Mouse (Mus musculus): ENCODE data around the gene Cldn4. TPM values are rescaled to one million over a fixed set of nuclear protein-coding genes. Genes with fewer than 3 reads are reported as not detected.
"Not testable (repeated sequence)": the region's sequence is repeated elsewhere in the genome, so short reads cannot be mapped to it uniquely, and the experiment has no call there.

Cldn4 gene
- total RNA-seq, 4 experiments from 2014 or later, result not detected

DNA sequence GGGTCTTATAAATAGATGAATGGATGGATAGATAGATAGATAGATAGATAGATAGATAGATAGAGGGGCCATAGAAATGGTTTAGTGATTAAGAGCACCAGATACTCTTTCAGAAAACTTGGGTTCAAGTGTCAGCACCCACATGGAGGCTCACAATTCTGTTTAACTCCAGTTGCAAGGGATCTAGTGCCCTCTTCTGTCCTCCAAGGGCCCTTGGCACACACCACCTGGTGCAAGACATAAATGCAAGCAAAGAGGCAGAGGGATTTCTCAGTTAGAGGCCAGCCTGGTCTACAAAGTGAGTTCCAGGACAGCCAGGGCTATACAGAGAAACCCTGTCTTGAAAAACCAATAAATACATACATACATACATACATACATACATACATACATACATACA, 17.9 kb upstream of the Cldn4 start:
- DNase-seq (ENCODE audit: low spot score in 2 of 2), result not testable (repeated sequence)

DNA sequence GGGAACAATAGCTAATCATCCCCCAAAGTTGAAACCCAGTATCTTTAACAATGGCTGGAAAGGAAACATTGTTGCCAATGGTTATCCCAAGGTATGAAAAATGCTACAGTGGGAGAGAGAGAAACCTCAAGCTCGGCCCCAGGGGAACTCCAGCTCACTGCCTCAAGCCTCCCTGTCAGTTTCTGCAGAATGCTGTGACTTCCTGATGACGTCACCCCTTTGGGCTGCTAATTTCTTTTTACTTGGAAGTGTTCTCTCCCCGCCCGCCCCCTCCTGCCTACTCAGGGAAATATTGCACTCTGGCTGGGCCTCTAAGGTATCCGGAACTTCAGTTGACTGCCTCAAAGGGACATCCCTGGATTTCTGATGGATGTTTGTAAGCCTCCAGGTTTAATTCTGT, 16.8 kb upstream of the Cldn4 start:
- no peak for DNase-seq (ENCODE audit: low spot score in 2 of 2)

DNA sequence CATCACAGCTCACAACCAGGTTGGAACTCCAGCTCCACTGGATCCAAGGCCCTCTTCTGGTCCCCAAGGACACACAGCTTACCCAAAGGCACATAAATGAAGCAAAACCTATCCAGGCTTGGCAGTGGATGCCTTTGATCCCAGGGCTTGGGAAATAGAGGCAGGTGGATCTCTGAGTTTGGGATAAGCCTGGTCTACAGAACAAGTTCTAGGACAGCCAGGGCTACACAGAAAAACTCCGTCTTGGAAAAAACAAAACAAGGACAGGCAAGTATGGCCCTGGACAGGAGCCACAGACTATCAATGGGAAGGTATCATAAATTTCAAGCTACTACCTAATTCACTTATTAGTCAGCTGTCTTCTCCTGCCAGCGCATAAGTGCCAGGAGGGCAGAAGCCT, 14.8 kb upstream of the Cldn4 start:
- no peak for DNase-seq (ENCODE audit: low spot score in 2 of 2)

DNA sequence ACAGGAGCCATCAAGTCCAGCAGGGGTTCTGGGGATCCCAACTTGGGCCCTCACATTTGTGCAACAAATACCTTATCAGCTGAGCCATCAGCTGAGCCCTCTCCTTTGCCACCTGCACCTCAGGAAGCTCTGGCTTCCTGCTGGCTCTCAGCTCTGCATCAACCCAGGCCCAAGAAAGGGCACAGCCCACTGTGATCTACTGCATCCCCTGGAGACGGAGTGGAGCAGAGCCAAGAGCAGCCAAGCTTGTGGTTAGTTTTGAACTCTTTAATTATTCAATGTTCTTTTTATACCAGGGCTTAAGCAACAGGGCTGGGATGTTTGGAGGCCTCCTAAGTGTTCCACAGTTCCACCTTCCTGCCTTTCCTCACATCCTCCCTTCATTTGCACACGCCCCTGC, 13.7 kb upstream of the Cldn4 start:
- no peak for DNase-seq (ENCODE audit: low spot score in 2 of 2)

DNA sequence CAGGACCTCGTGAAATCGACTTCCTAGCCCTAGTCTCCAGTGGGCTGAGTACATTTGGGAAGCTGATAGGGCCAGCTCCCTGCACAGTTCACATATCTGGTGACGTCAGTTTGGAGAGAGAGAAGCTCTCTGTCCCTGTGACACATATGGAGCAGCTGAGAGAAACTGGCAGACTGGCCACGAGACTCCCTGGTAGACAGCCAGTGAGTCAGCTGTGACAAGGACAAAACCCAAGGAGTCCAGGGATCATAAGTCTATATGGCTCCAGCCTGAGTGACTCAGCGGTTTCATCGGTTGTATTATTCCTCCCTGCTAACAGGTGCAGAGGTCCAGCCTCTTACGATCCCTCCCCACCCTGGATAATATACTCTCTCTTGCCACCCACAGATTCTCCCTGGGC, 12.4 kb upstream of the Cldn4 start:
- peak; percentile 22 to 25 for DNase-seq (ENCODE audit: low spot score in 2 of 2)

- no peak for DNase-seq (ENCODE audit: low spot score in 2 of 2)
These were observed 8.8 kb upstream of the Cldn4 start for GRCm38 (mm10) chr5:134955491-134955890.

DNA sequence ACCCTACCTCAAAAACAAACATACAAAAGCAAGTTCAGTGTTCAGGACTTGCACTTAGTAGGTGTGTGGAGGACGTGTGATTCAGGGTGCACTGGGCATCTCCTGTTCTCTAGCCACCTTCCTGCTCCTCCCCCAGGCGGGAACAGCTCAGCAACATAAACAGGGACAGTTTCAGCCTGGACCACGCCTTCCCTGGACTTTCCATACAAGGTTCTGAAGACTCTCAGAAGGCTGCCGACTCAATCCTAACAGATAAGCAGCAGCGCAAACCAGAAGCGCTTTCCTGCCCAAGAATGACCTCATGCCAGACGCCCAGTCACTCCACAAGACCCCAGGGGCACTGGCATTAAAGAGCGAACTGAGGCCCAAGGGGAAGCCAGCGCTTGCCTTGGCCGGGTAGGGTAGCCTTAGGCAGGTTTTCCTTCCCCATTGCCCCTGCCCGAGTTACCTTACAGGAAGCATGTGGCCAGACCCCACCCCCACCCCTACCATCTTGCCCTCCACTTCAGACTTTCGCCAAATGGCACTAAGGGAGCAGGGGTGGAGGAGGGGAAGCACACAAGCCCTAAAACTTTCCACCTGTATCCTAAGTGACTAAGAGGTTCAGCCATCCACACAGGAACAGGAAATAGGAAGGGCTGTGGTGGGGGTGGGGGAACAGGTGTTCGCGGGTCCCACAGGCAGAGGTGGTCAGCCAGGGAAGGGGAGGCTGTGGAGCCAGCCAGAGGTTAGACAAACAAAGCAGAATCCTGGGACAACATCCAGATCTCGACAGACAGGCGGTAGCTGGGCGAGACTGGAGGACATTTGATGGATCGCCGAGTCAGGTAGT, 4.5 kb upstream of the Cldn4 start:
- DNase-seq (ENCODE audit: low spot score in 2 of 2), result no peak

GRCm38 (mm10) chr5:134948085-134948439, 1.3 kb upstream of the Cldn4 start:
- no peak for DNase-seq (ENCODE audit: low spot score in 2 of 2)

- no peak for DNase-seq (ENCODE audit: low spot score in 2 of 2)
These were observed 818 bp upstream of the Cldn4 start for GRCm38 (mm10) chr5:134947420-134948084.

GRCm38 (mm10) chr5:134946063-134946856, 474 bp downstream of the Cldn4 start:
- DNase-seq (ENCODE audit: low spot score in 2 of 2), result no peak

- DNase-seq (ENCODE audit: low spot score in 2 of 2), result no peak
These were observed 1.3 kb downstream of the Cldn4 start for GRCm38 (mm10) chr5:134945266-134945959.

DNA sequence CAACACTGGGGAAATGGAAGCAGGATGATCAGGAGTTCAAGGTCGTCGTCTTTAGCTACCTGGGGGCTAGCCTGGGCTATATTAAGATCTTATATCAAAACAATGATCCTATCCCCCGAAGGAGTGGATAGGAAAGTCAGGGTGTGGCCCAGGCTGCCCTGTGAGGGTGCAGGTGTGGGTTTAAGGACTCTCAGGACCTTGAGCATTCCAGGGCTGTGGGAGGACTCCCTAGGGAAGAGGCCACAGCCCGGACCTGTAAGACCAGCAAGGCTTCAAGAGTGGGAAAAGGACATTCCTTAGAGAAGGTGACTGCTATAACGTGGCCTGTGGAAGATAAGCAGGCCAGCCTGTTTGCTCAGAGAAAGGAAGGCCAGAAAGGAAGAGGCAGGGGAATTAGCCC, 2.6 kb downstream of the Cldn4 start:
- no peak for DNase-seq (ENCODE audit: low spot score in 2 of 2)

DNA sequence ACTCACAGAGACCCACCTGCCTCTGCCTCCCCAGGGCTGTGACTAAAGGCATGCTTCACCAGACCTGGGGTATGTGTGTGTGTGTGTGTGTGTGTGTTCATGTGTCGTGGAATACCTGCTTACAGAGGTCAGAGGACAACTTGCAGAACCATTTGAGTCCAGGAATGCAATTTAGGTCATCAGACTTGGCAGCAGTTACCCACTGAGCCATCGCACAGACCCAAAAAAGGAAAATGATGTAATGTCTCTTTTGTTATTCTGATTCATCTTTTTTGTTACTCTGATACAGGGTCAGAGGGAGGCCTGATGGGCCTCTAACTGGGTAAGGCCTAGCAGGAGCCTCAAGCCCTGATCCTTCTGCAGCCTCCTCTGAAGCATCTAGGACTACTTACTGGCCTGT, 4.0 kb downstream of the Cldn4 start:
- DNase-seq (ENCODE audit: low spot score in 2 of 2), result no peak

DNA sequence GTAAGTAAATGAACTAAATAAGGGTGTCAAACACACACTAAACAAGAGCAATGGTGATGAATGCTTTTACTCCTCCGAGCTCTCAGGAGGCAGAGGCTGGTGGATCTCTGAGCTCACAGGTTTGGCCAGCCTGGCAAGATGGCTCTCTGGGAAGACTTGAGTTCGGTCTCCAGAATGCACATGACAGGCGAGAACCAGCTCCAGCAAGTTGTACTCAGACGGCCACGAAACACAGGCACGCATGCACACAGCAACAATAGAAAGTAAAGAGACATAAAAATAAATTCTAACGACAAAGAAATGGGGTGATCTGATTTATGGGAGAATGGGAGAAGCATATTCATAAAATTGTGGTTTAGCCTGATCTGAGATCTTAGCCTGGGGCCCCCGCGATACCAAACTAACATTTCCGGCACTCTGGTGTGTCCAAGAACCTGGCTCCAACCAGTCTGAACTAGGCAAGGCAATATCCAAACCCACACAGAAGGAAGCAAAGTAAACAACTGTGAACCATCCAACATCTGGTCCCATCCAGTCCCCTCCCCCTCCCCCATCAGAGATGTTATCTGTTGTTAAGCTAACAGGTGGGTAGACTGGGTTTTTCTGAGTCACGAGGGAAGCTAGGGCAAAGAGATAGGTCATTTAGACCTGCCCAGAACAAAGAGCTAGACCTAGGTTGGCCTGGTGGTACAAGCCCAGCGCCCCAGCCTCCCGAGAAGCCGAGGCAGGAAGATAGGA, 5.1 kb downstream of the Cldn4 start:
- DNase-seq (ENCODE audit: low spot score in 2 of 2), result no peak

GRCm38 (mm10) chr5:134939554-134939953, 7.2 kb downstream of the Cldn4 start:
- not testable (repeated sequence) for DNase-seq (ENCODE audit: low spot score in 2 of 2)

GRCm38 (mm10) chr5:134939069-134939468, 7.7 kb downstream of the Cldn4 start:
- DNase-seq (ENCODE audit: low spot score in 2 of 2), result no peak

GRCm38 (mm10) chr5:134936626-134937185, 10.0 kb downstream of the Cldn4 start:
- no peak for DNase-seq (ENCODE audit: low spot score in 2 of 2)

GRCm38 (mm10) chr5:134936051-134936450, 10.7 kb downstream of the Cldn4 start:
- no peak for DNase-seq (ENCODE audit: low spot score in 2 of 2)

DNA sequence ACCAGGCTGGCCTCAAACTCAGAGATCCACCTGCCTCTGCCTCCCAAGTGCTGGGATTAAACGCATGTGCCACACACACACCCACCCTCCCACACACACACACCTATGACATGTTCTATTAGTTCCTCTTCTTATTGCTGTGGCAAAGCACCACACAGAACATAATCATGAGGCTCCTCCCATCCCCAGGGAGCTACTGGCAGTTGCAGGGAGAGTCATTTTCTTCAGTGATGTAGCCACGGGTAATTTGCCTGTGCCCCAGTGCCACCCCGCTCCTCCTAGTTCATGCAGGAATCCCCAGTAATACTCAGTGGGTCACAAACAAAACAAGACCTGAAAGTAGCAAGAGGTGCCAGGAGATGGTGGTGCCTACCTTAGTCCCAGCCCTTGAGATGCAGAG, 12.1 kb downstream of the Cldn4 start:
- no peak for DNase-seq (ENCODE audit: low spot score in 2 of 2)

GRCm38 (mm10) chr5:134933686-134934085, 13.0 kb downstream of the Cldn4 start:
- not testable (repeated sequence) for DNase-seq (ENCODE audit: low spot score in 2 of 2)

- no peak for DNase-seq (ENCODE audit: low spot score in 2 of 2)
These were observed 13.5 kb downstream of the Cldn4 start for GRCm38 (mm10) chr5:134933281-134933680.
